Mouse (Mus musculus) bone marrow macrophage, adult 2 months (primary cell): Measurements from ENCODE around the gene Olfr1048. TPM values are rescaled to one million over a fixed set of nuclear protein-coding genes. Genes with fewer than 3 reads are reported as not detected.
"Not testable (repeated sequence)": the region's sequence is repeated elsewhere in the genome, so short reads cannot be mapped to it uniquely, and the experiment has no call there.

Source experiments
- H3K27ac ChIP-seq: 2 replicates; pipeline ENCODE4 v1.5.1; 2012; ENCODE audit warnings: low read depth, low read length; ENCODE audit not compliant: insufficient read depth
- H3K4me1 ChIP-seq: 2 replicates; pipeline ENCODE4 v1.6.1; 2012; ENCODE audit warnings: low read length; ENCODE audit not compliant: control insufficient read depth, insufficient read depth
- H3K4me3 ChIP-seq: 2 replicates; pipeline ENCODE4 v1.5.1; 2012; ENCODE audit warnings: mild to moderate bottlenecking, low read length, moderate library complexity; ENCODE audit not compliant: insufficient read depth
- CTCF ChIP-seq: IDR thresholded peaks from 2 replicates; pipeline ENCODE4 v1.5.1; 2012; ENCODE audit warnings: low read depth, mild to moderate bottlenecking, low read length, moderate library complexity
- POLR2A ChIP-seq: IDR thresholded peaks from 2 replicates; pipeline ENCODE4 v1.6.1; 2012; ENCODE audit warnings: mild to moderate bottlenecking, low read depth, low read length, borderline replicate concordance
- polyA plus RNA-seq: library from polyadenylated mRNA; stranded (reverse); fragments of >200 nt; gene quantifications from 2 replicates; pipeline ENCODE4 v1.2.4, GENCODE M21; 2012; ENCODE audit not compliant: missing spikeins, insufficient read depth, insufficient read length

Gene Olfr1048
- not detected in 2 replicates for polyA plus RNA-seq

DNA sequence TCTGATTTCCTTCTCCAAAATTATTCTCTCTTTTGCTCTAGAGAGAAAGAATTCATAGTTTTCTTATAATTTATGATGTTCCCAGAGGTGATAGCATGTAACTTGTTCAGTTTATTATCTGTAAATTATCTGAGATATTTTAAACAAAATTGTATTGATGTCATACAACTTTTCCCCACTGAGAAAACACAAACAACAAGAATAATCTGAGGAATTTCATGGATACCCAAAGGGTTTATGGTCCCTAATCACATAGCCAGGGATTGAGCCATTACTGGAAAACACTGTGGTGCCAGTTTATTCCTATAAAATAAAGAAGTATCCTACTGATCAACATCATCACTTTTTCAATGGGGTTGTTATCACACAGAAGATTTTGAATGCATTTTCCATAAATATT is at the start of gene Olfr1048:
Gene Olfr1048 (minus strand): TSS at position 101 of the 400 bp plus-strand sequence.
- H3K27ac ChIP-seq: no peak within 1 kb of the TSS
- TF ChIP-seq CTCF (no peak), POLR2A (no peak)
- no peaks in the 10 kb centered on the region for H3K4me1 ChIP-seq
- no peak within 1 kb of the TSS for H3K4me3 ChIP-seq

DNA sequence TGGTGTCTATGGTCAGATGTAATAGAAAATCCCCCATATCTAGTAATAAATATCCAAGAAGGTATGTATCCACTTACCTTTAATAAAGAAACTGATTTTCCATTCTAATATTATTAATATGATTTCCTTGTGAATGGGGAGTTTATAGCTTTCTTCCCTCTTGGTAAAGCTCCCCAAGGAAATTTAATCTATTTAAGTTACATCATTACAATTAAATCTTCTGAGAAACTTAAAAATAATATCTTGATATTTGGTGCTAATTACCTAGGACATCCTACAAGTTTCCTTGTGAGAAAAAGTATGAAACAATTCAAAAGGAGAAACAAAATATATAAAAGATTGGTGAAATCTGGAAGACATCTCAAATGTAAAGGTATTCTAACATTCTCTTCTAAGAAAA is 38.9 kb upstream of the Olfr1048 start, which contains the start of gene Olfr1051:
Gene Olfr1051 (minus strand): TSS at position 101 of the 400 bp plus-strand sequence.
- H3K4me1 ChIP-seq: not testable (repeated sequence)

DNA sequence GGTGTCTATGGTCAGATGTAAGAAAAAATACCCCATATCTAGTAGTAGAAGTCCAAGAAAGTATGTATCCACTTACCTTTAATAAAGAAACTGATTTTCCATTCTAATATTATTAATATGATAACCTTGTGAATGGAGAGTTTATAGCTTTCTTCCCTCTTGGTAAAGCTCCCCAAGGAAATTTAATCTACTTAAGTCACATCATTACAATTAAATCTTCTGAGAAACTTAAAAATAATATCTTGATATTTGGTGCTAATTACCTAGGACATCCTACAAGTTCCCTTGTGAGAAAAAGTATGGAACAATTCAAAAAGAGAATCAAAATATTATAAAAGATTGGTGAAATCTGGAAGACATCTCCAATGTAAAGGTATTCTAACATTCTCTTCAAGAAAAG is 18.1 kb upstream of the Olfr1048 start, which contains the start of gene Olfr1049:
Gene Olfr1049 (minus strand): TSS at position 101 of the 400 bp plus-strand sequence.
- not testable (repeated sequence) for H3K27ac ChIP-seq, H3K4me3 ChIP-seq

More for the DNA sequence above, 38.9 kb upstream of the Olfr1048 start, which contains the start of gene Olfr1051:
- not testable (repeated sequence) for H3K4me3 ChIP-seq, H3K27ac ChIP-seq

DNA sequence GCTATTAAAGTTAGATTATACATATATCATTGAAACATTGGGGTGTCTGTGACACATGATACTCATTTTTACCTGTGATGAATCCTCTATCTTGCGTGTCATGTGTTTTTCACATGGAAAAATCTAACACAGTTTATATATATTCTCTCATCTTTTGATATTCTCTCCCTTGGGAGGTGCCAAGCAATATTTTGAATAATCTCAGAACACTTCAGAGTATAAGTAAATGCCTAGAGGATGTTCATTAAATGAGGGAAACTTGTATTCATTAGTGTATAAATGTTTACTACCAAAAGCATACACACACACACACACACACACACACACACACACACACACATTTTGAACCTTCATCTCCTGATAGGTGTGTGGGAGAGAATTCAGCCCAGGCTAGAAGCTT is 8.8 kb downstream of the Olfr1048 start, which contains the start of gene Olfr1047:
Gene Olfr1047 (minus strand): TSS at position 101 of the 400 bp plus-strand sequence.
- TF ChIP-seq POLR2A (no peak), CTCF (no peak)
- H3K4me1 ChIP-seq: no peaks in the 10 kb centered on the region
- no peak within 1 kb of the TSS for H3K27ac ChIP-seq

More for the DNA sequence above, 18.1 kb upstream of the Olfr1048 start, which contains the start of gene Olfr1049:
- not testable (repeated sequence) for H3K4me1 ChIP-seq

DNA sequence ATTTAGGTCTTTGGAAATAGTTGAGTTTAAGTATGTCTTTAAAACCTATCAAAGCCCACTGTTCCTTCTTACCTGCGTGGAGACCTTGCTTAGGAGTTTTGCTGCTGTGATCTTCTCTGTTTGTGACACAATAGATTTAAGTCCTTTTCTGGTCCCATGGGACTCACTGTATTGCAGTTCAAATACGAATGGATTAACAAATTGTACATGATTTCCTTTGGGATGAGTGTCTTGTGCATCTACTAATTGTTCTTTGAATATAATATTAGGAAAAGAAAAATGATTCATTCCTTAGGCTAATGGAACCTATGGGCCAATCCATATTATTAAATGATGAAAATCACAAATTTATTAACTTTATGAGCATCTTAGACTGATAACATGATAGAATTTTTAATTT is 20.9 kb downstream of the Olfr1048 start, which contains the start of gene Olfr1046:
Gene Olfr1046 (minus strand): TSS at position 101 of the 400 bp plus-strand sequence.
- Histone ChIP-seq H3K4me3 (no peak within 1 kb of the TSS), H3K27ac (no peak within 1 kb of the TSS), H3K4me1 (no peaks in the 10 kb centered on the region)
- TF ChIP-seq CTCF: no peak
- TF ChIP-seq POLR2A: no peak

More for the DNA sequence above, 8.8 kb downstream of the Olfr1048 start, which contains the start of gene Olfr1047:
- H3K4me3 ChIP-seq: no peak within 1 kb of the TSS

DNA sequence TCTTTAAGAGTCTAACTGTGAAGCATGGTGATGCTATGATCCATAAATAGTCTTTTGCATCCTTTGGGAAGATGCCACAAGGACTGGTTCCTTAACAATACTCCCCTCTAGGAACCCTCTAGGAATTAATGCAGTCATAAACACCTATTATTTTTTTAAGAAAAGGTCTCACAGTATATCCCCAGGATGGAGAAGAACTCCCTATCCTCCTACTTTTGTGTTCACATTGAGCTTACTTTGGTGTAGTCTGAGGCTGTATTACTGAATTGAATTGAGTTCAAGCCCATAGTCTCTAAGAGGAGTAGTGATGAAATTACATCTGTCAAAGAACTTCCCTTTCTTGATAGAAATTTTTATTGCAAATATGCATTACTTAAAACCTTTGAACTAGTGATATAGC is 37.2 kb downstream of the Olfr1048 start, which contains the start of gene Olfr1045:
Gene Olfr1045 (minus strand): TSS at position 101 of the 400 bp plus-strand sequence.
- TF ChIP-seq POLR2A (no peak), CTCF (no peak)
- Histone ChIP-seq H3K4me1 (no peaks in the 10 kb centered on the region), H3K27ac (no peak within 1 kb of the TSS), H3K4me3 (no peak within 1 kb of the TSS)

DNA sequence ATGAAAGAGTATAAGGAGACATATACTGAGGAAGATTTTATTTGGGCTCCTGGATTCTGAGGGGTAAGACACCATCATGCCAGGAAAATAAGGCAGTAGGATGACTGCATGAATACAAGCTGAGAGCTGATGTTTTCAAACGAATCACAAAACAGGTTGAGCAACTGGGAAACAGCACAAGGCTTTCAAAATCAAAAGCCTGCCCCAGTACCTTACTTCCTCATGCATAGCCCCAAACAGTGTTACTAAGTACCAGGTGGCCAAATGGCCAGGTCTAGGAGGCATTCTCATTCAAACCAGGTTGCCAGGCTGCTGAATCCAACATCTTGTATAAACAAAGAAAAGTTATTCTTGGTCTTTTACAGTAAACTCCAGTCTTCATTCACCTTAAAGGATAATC is 44.2 kb downstream of the Olfr1048 start:
- no peak overlapping the region for H3K4me3 ChIP-seq
- no peaks in the 10 kb centered on the region for H3K4me1 ChIP-seq
- no peak overlapping the region for H3K27ac ChIP-seq
- TF ChIP-seq POLR2A (no peak), CTCF (no peak)

DNA sequence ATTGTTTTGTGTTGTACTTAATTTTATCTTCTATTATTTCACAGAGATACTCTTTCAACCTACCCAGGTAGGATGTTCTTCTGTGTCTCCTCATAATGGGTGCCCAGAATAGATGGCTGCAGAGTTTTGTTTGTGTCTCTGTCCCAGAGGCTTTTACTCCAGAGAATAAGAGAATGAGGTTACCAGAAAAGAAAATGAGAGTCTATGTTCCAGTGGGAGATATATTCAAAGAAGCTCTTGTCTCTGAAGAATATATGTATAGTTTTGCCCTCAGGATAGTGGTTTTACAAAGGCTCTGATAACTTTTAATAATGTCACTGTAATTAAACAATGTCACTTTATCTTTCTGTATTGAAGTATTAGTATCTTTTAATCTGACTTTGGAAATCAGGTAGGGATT is 54.5 kb downstream of the Olfr1048 start, which contains the start of gene Olfr52:
Gene Olfr52 (minus strand): TSS at position 101 of the 400 bp plus-strand sequence.
- TF ChIP-seq POLR2A (no peak), CTCF (no peak)
- no peak within 1 kb of the TSS for H3K4me3 ChIP-seq
- no peak within 1 kb of the TSS for H3K27ac ChIP-seq
- no peaks in the 10 kb centered on the region for H3K4me1 ChIP-seq

Other genes with a start within 250 kb of the Olfr1048 start
- not detected in 2 replicates for gene Olfr1031, start 250.0 kb downstream of the Olfr1048 start, polyA plus RNA-seq
- not detected in 2 replicates for gene Olfr1032, start 234.7 kb downstream of the Olfr1048 start, polyA plus RNA-seq
- gene Olfr1033, start 219.7 kb downstream of the Olfr1048 start, polyA plus RNA-seq: not detected in 2 replicates
- not detected in 2 replicates for gene Olfr1034, start 194.4 kb downstream of the Olfr1048 start, polyA plus RNA-seq
- gene Olfr1036, start 166.3 kb downstream of the Olfr1048 start, polyA plus RNA-seq: not detected in 2 replicates
- gene Olfr1037, start 152.9 kb downstream of the Olfr1048 start, polyA plus RNA-seq: not detected in 2 replicates
- not detected in 2 replicates for gene Olfr1039, start 104.4 kb downstream of the Olfr1048 start, polyA plus RNA-seq
- gene Olfr1040, start 93.6 kb downstream of the Olfr1048 start, polyA plus RNA-seq: not detected in 2 replicates
- gene Olfr1042, start 78.5 kb downstream of the Olfr1048 start, polyA plus RNA-seq: 0.16 TPM in 1 of 2 replicates, not detected in the other
- not detected in 2 replicates for gene Olfr1043, start 72.8 kb downstream of the Olfr1048 start, polyA plus RNA-seq
- gene Olfr1044, start 62.5 kb downstream of the Olfr1048 start, polyA plus RNA-seq: not detected in 2 replicates
- gene Olfr52, start 54.6 kb downstream of the Olfr1048 start, polyA plus RNA-seq: not detected in 2 replicates
- gene Olfr1045, start 37.3 kb downstream of the Olfr1048 start, polyA plus RNA-seq: not detected in 2 replicates
- not detected in 2 replicates for gene Olfr1046, start 21.0 kb downstream of the Olfr1048 start, polyA plus RNA-seq
- gene Olfr1047, start 8.9 kb downstream of the Olfr1048 start, polyA plus RNA-seq: not detected in 2 replicates
- gene Olfr1049, start 18.0 kb upstream of the Olfr1048 start, polyA plus RNA-seq: not detected in 2 replicates
- gene Olfr1051, start 38.8 kb upstream of the Olfr1048 start, polyA plus RNA-seq: 0.28 TPM in 1 of 2 replicates, not detected in the other
- gene Olfr1052, start 52.2 kb upstream of the Olfr1048 start, polyA plus RNA-seq: not detected in 2 replicates
- not detected in 2 replicates for gene Olfr1053, start 75.0 kb upstream of the Olfr1048 start, polyA plus RNA-seq
- not detected in 2 replicates for gene Olfr1054, start 95.1 kb upstream of the Olfr1048 start, polyA plus RNA-seq
- not detected in 2 replicates for gene Olfr1055, start 110.0 kb upstream of the Olfr1048 start, polyA plus RNA-seq
- gene Olfr1056, start 122.2 kb upstream of the Olfr1048 start, polyA plus RNA-seq: not detected in 2 replicates
- not detected in 2 replicates for gene Olfr1057, start 138.1 kb upstream of the Olfr1048 start, polyA plus RNA-seq
- gene Olfr1058, start 148.3 kb upstream of the Olfr1048 start, polyA plus RNA-seq: not detected in 2 replicates
- not detected in 2 replicates for gene Olfr1061, start 173.8 kb upstream of the Olfr1048 start, polyA plus RNA-seq
- gene Olfr1062, start 186.5 kb upstream of the Olfr1048 start, polyA plus RNA-seq: 0.24 TPM in 1 of 2 replicates, not detected in the other
- gene Olfr1065, start 210.3 kb upstream of the Olfr1048 start, polyA plus RNA-seq: not detected in 2 replicates
- gene Olfr1066, start 216.0 kb upstream of the Olfr1048 start, polyA plus RNA-seq: not detected in 2 replicates
- gene Olfr228, start 247.1 kb upstream of the Olfr1048 start, polyA plus RNA-seq: not detected in 2 replicates